Mouse (Mus musculus): Measurements from ENCODE around the gene Arhgef15.

- TF ChIP-seq EP300 (IDR thresholded peaks at IDR 0.05; ENCODE audit: insufficient read depth, low read depth, low read length) (no peak), POLR2A (IDR thresholded peaks at IDR 0.05; ENCODE audit: insufficient read depth, low read length) (no peak), CTCF (IDR thresholded peaks at IDR 0.05; ENCODE audit: low read depth, low read length) (no peak)
Observed at GRCm38 (mm10) chr11:68902823-68903222, 54.5 kb downstream of the Arhgef15 start.

All from ES-Bruce4 (cell line).